Mouse (Mus musculus) intestine, postnatal 0 days (tissue): ENCODE data around the gene Tmem106c. TPM values are rescaled to one million over a fixed set of nuclear protein-coding genes. Genes with fewer than 3 reads are reported as not detected.
A peak's percentile ranks its signal among the peaks of the same experiment; 100 is the strongest.

ENCODE experiments used
- ATAC-seq: fragments of 200-750 bp; cut with Nextera tagmentation; 2 replicates; pipeline ENCODE4 v1.8.0; 2017; ENCODE audit warnings: mild to moderate bottlenecking, moderate TSS enrichment, moderate library complexity
- H3K27ac ChIP-seq: fragments of 300-500 bp; sonication (generic); 2 replicates; pipeline ENCODE4 v1.5.1; 2014; ENCODE audit warnings: mild to moderate bottlenecking, low read depth, low read length, moderate library complexity
- H3K27me3 ChIP-seq: fragments of 300-500 bp; sonication (generic); replicated peaks from 2 replicates; pipeline ENCODE4 v1.6.1; 2014; ENCODE audit warnings: low read length, mixed read lengths; ENCODE audit not compliant: control insufficient read depth, insufficient read depth
- H3K36me3 ChIP-seq: fragments of 300-500 bp; sonication (generic); 2 replicates; pipeline ENCODE4 v1.6.1; 2014; ENCODE audit warnings: mild to moderate bottlenecking, moderate library complexity; ENCODE audit not compliant: control insufficient read depth, insufficient read depth
- H3K4me1 ChIP-seq: fragments of 300-500 bp; sonication (generic); replicated peaks from 2 replicates; pipeline ENCODE4 v1.6.1; 2014; ENCODE audit warnings: antibody characterized with exemption, low read length, mixed read lengths; ENCODE audit not compliant: control insufficient read depth, insufficient read depth
- H3K4me2 ChIP-seq: fragments of 300-500 bp; sonication (generic); replicated peaks from 2 replicates; pipeline ENCODE4 v1.6.1; 2014; ENCODE audit warnings: low read depth, mild to moderate bottlenecking, moderate library complexity
- H3K4me3 ChIP-seq: fragments of 300-500 bp; sonication (generic); 2 replicates; pipeline ENCODE4 v1.5.1; 2014; ENCODE audit warnings: low read depth, low read length
- H3K9ac ChIP-seq: fragments of 300-500 bp; sonication (generic); 2 replicates; pipeline ENCODE4 v1.6.1; 2014; ENCODE audit warnings: mild to moderate bottlenecking, low read depth, low read length
- H3K9me3 ChIP-seq: fragments of 300-500 bp; sonication (generic); 2 replicates; pipeline ENCODE4 v1.6.1; 2016; ENCODE audit warnings: mixed run types; ENCODE audit not compliant: control insufficient read depth
- CTCF ChIP-seq: sonication (generic); IDR thresholded peaks from 2 replicates; pipeline ENCODE4 v1.5.1; 2016; ENCODE audit warnings: low read depth, mild to moderate bottlenecking, control low read depth, antibody characterized with exemption, moderate library complexity
- WGBS: fragments of 180-500 bp; shearing (Covaris S2); extraction: QIAGEN DNeasy Blood & Tissue Kit; methylation state at CpG from one replicate; pipeline ENCODE4 v1.1.7; 2014; 5-methylcytosine and 5-hydroxymethylcytosine counted together
- polyA plus RNA-seq: library from polyadenylated mRNA; unstranded; fragments of >200 nt; fragmentation: Nextera tagmentation; extraction: Ambion mirVana; gene quantifications from 2 replicates; pipeline ENCODE4 v1.2.1, GENCODE M21; 2015

Tmem106c gene
- polyA plus RNA-seq, 1 experiment from 2014 or later = 33.3 TPM

DNA sequence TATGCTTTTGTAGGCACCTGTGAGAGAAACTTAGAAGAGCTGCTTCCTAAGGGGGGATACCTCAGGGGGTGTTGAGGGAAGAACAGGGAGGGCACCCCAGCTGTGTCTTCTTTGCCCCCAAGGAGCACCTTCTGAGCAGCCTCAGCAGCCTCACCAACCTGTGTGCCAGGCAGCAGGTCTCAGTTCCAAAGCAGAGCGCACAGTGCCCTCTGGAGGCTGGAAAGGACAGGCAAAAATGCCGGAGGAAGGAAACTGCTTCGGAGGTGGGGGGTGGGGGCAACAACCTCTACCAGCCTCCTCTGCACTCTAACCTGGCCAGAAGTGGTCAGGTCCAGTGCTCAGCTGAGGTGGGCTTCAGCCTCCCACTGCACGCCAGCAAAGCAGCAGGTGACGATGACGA lies 6.3 kb downstream of the Tmem106c start:
- Histone ChIP-seq H3K36me3 (no peaks in the 10 kb centered on the region; the same call in 1 of the 2 replicates), H3K27me3 (no peaks in the 10 kb centered on the region), H3K4me3 (no peak overlapping the region), H3K4me1 (no peaks in the 10 kb centered on the region), H3K4me2 (no peak overlapping the region), H3K27ac (no peak overlapping the region), H3K9me3 (no peaks in the 10 kb centered on the region), H3K9ac (no peak overlapping the region)
- peak; percentile 79 for TF ChIP-seq CTCF
- ATAC-seq = no peak
- 46% methylated on average over 6 of the region's 6 CpGs for WGBS

DNA sequence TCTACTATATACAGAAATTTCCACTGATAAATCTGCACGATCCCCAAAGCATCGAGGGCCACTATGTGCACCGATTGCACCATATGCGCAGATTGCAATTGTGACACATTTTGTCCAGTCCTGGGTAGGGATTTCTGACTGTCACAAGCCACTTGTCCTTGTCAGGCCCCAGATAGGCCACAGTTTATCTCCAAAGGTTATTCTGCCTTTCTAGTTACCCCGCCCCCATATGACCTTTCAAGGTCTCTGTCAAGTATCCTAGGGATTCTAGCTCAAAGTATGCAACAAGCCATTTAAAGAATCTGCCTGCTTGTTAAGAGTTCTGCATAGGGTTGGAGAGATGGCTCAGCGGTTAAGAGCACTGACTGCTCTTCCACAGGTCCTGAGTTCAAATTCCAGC lies 8.6 kb downstream of the Tmem106c start:
- 90% methylated on average over 6 of the region's 6 CpGs for WGBS
- no peak for TF ChIP-seq CTCF
- Histone ChIP-seq H3K9me3 (no peaks in the 10 kb centered on the region), H3K4me3 (no peak overlapping the region), H3K27ac (no peak overlapping the region), H3K4me1 (no peaks in the 10 kb centered on the region), H3K27me3 (no peaks in the 10 kb centered on the region), H3K9ac (no peak overlapping the region), H3K4me2 (no peak overlapping the region), H3K36me3 (no peaks in the 10 kb centered on the region)
- ATAC-seq = no peak

DNA sequence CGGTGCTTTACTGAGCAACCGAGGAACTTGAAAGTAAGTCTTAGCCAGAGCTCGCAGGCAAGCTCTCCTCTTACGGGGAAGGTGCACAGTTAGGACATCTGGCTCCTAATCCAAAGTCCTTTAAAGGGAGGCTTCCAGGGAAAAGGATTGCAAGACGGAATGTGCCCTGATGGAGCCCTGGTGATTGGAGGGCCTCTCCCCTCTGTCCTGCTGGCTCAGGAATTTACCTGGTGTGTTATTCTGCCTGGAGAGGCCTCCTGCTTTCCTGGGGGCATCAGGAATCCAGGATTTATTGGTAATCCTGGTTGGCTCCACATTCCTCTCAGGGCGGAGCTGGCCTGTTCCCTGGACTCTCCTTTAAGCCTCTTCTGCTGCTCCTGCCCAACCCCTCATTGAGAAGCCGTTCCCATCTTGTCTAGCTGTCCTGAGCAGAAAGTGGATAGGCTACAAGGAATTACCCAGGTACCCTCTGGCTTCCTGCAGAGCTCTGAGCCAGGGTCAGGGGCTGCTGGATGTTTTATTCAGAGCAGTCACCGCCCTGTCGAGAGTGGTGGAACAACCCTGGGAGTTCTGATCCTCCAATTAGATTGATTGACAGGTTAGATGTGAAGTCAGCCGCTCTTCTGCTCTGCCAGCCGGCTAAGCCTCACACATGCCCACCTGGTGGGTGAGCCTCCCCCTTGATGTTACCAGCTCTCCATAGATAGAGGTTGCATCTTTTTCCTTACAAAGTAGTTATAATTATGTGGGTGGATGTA lies 9.4 kb downstream of the Tmem106c start:
- no peak overlapping the region for H3K4me3 ChIP-seq

DNA sequence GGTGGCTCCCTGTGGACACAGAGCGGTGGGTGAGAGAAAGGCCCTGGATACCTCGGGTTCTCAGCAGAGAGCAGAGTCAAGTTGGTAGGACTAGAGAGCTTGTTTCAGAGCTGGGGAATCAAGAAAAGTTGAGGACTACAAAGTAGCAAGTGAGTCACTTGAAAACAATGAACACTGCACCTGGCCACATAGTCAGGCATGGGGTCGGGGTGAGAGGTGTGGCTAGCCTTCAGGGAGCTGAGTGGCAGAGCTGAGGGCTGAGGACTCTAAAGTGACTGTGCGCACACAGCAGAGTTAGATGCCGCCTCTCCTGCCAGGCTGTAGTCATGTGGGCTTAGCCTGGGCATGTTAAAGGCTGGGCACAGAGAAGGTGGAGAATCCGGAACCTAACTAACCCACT lies 17.6 kb downstream of the Tmem106c start:
- Histone ChIP-seq H3K27ac (no peak overlapping the region), H3K36me3 (no peaks in the 10 kb centered on the region), H3K4me1 (no peaks in the 10 kb centered on the region), H3K9me3 (no peaks in the 10 kb centered on the region), H3K9ac (no peak overlapping the region), H3K4me3 (no peak overlapping the region), H3K4me2 (no peak overlapping the region), H3K27me3 (no peaks in the 10 kb centered on the region)
- TF ChIP-seq CTCF = no peak
- no peak for ATAC-seq
- WGBS = 79% methylated on average over 6 of the region's 6 CpGs

More for the DNA sequence above, 9.4 kb downstream of the Tmem106c start:
- Histone ChIP-seq H3K27me3 (no peaks in the 10 kb centered on the region), H3K27ac (no peak overlapping the region), H3K4me2 (no peak overlapping the region), H3K9me3 (no peaks in the 10 kb centered on the region), H3K36me3 (no peaks in the 10 kb centered on the region), H3K9ac (no peak overlapping the region), H3K4me1 (no peaks in the 10 kb centered on the region)
- ATAC-seq = peak; percentile 66
- 39% methylated on average over 11 of the region's 11 CpGs for WGBS
- TF ChIP-seq CTCF = no peak

DNA sequence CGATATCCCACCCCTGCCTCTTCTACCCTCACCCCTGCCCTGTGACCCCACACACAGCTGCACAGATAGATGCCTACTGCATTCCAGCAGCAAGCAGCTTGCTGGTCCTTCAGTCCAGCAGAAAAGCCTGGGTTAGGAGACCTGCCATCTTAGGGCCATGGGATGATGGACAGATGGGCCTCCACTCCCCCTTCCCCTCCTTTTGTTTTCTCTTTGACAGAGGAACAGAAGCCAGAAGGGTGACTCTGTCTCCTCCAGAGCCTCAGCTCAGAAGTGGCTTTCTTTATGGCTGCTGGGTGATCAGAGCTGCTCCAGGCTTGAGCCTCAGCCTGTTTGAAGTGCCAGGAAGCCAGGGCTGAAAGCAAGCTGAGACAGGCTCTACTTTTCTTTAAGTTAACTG lies 25.5 kb downstream of the Tmem106c start:
- no peak for TF ChIP-seq CTCF
- 88% methylated on average over 1 of the region's 1 CpGs for WGBS
- no peak overlapping the region for H3K27ac ChIP-seq

DNA sequence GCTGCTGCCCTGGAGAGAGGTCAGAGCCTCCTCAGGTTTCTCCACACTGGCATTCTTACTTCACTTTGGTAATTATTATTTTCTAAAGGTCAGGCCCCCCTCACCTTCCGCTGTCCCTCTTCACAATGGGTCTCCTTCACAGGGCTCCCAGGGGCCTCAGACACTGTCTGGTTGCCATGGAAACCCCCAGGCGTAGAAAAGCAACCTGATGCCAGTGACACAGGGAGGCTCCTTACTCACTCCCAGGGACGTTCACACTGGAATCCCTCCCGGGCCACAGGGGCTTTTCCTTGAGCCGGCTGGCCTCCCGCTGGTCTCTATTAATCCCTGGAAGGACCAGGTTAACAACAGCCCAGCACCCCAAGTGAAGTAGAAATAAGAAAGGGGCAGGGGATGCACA lies 26.1 kb downstream of the Tmem106c start:
- no peak overlapping the region for H3K27ac ChIP-seq
- H3K4me2 ChIP-seq = no peak overlapping the region
- no peak overlapping the region for H3K9ac ChIP-seq
- H3K36me3 ChIP-seq = no peaks in the 10 kb centered on the region
- TF ChIP-seq CTCF = no peak
- no peaks in the 10 kb centered on the region for H3K9me3 ChIP-seq
- no peaks in the 10 kb centered on the region for H3K4me1 ChIP-seq
- H3K4me3 ChIP-seq = no peak overlapping the region
- WGBS = 5% methylated on average over 6 of the region's 6 CpGs
- ATAC-seq = no peak
- H3K27me3 ChIP-seq = no peaks in the 10 kb centered on the region

More for the DNA sequence above, 25.5 kb downstream of the Tmem106c start:
- no peaks in the 10 kb centered on the region for H3K4me1 ChIP-seq
- no peaks in the 10 kb centered on the region for H3K36me3 ChIP-seq
- H3K9ac ChIP-seq = no peak overlapping the region
- H3K4me3 ChIP-seq = no peak overlapping the region
- ATAC-seq = no peak
- H3K27me3 ChIP-seq = no peaks in the 10 kb centered on the region
- H3K4me2 ChIP-seq = no peak overlapping the region
- H3K9me3 ChIP-seq = no peaks in the 10 kb centered on the region
